Mouse (Mus musculus) MEL (cell line): ENCODE data around the gene Kcnmb4. TPM values are rescaled to one million over a fixed set of nuclear protein-coding genes. Genes with fewer than 3 reads are reported as not detected.
A peak's percentile ranks its signal among the peaks of the same experiment; 100 is the strongest.

Experiments used
- DNase-seq: peaks from one replicate; pipeline ENCODE4 v3.0.0; 2011; ENCODE audit warnings: low read depth, low spot score
- H3K27ac ChIP-seq: 2 replicates; pipeline ENCODE4 v1.5.1; 2012; ENCODE audit warnings: low read depth, mild to moderate bottlenecking, control low read depth, low read length, moderate library complexity; ENCODE audit not compliant: control insufficient read depth
- H3K27me3 ChIP-seq, 2 experiments: fragments of 150-350 bp in 1 of 2; sonication (generic) in 1 of 2; 2 replicates each; pipeline ENCODE4 v1.6.1; 2012; ENCODE audit warnings: low read length in 2 of 2, mild to moderate bottlenecking in 2 of 2, improper control_type of control experiment in 1 of 2, moderate library complexity in 1 of 2; ENCODE audit not compliant: insufficient read depth in 2 of 2, control insufficient read depth in 1 of 2
- H3K36me3 ChIP-seq, 2 experiments: 2 replicates each; pipeline ENCODE4 v1.6.1; 2012 to 2014; ENCODE audit warnings: low read length in 2 of 2, improper control_type of control experiment in 1 of 2, inconsistent platforms in 1 of 2, mild to moderate bottlenecking in 1 of 2; ENCODE audit not compliant: insufficient read depth in 2 of 2, control insufficient read depth in 1 of 2
- H3K4me1 ChIP-seq, 2 experiments: fragments of 150-350 bp in 1 of 2; sonication (generic) in 1 of 2; 2 replicates each; pipeline ENCODE4 v1.6.1; 2012; ENCODE audit warnings: low read length in 2 of 2, improper control_type of control experiment in 1 of 2, mild to moderate bottlenecking in 1 of 2; ENCODE audit not compliant: insufficient read depth in 2 of 2, control insufficient read depth in 1 of 2
- H3K4me3 ChIP-seq, 2 experiments: fragments of 150-350 bp in 1 of 2; sonication (generic) in 1 of 2; 2 replicates each; pipeline ENCODE4 v1.5.1; 2012; ENCODE audit warnings: low read depth in 2 of 2, low read length in 2 of 2, mild to moderate bottlenecking in 2 of 2, moderate library complexity in 2 of 2, control low read depth in 1 of 2, improper control_type of control experiment in 1 of 2; ENCODE audit not compliant: control insufficient read depth in 1 of 2, insufficient read depth in 1 of 2
- H3K79me2 ChIP-seq: 2 replicates; pipeline ENCODE4 v1.6.1; 2012; ENCODE audit warnings: mild to moderate bottlenecking, low read length, moderate library complexity; ENCODE audit not compliant: control insufficient read depth, poor library complexity, insufficient read depth
- H3K9ac ChIP-seq: 2 replicates; pipeline ENCODE4 v1.6.1; 2012; ENCODE audit warnings: low read depth, mild to moderate bottlenecking, control low read depth, low read length, moderate library complexity; ENCODE audit not compliant: control insufficient read depth, poor library complexity, severe bottlenecking
- H3K9me3 ChIP-seq: fragments of 150-350 bp; sonication (generic); replicated peaks from 2 replicates; pipeline ENCODE4 v1.6.1; 2012; ENCODE audit warnings: mild to moderate bottlenecking, low read length, improper control_type of control experiment, moderate library complexity; ENCODE audit not compliant: insufficient read depth
- BHLHE40 ChIP-seq: IDR thresholded peaks from 2 replicates; pipeline ENCODE4 v1.6.1; 2012; ENCODE audit warnings: low read depth, mild to moderate bottlenecking, inconsistent platforms, low read length, improper control_type of control experiment, borderline replicate concordance
- CHD2 ChIP-seq: IDR thresholded peaks from 2 replicates; pipeline ENCODE4 v1.6.1; 2011; ENCODE audit warnings: low read length, improper control_type of control experiment
- CTCF ChIP-seq, 3 experiments: IDR thresholded peaks in 2 of 3; conservative IDR thresholded peaks in 1 of 3; 2 replicates each; pipeline ENCODE4 v1.5.1; 2011 to 2012; ENCODE audit warnings: low read length in 3 of 3, low read depth in 2 of 3, mild to moderate bottlenecking in 2 of 3, improper control_type of control experiment in 1 of 3, inconsistent platforms in 1 of 3, mixed read lengths in 1 of 3, moderate library complexity in 1 of 3; ENCODE audit not compliant: control insufficient read depth in 1 of 3, insufficient read depth in 1 of 3, poor library complexity in 1 of 3, severe bottlenecking in 1 of 3
- ELF1 ChIP-seq: IDR thresholded peaks from 2 replicates; pipeline ENCODE4 v1.6.1; 2014; ENCODE audit warnings: low read depth, mild to moderate bottlenecking, inconsistent platforms, low read length, improper control_type of control experiment, moderate library complexity
- ETS1 ChIP-seq: IDR thresholded peaks from 2 replicates; pipeline ENCODE4 v1.6.1; 2012; ENCODE audit warnings: low read depth, mild to moderate bottlenecking, inconsistent platforms, low read length, improper control_type of control experiment, moderate library complexity
- GATA1 ChIP-seq: IDR thresholded peaks from 2 replicates; pipeline ENCODE4 v1.6.1; 2011; ENCODE audit warnings: low read depth, low read length, improper control_type of control experiment
- HCFC1 ChIP-seq: IDR thresholded peaks from 2 replicates; pipeline ENCODE4 v1.6.1; 2012; ENCODE audit warnings: low read depth, mild to moderate bottlenecking, inconsistent platforms, low read length, improper control_type of control experiment, moderate library complexity
- MAFK ChIP-seq: IDR thresholded peaks from 2 replicates; pipeline ENCODE4 v1.6.1; 2011; ENCODE audit warnings: low read depth, mild to moderate bottlenecking, low read length, improper control_type of control experiment, borderline replicate concordance
- MAX ChIP-seq: IDR thresholded peaks from 2 replicates; pipeline ENCODE4 v1.6.1; 2011; ENCODE audit warnings: low read length, improper control_type of control experiment
- MEF2A ChIP-seq: IDR thresholded peaks from 2 replicates; pipeline ENCODE4 v1.6.1; 2014; ENCODE audit warnings: low read depth, mild to moderate bottlenecking, inconsistent platforms, low read length, improper control_type of control experiment; ENCODE audit not compliant: poor library complexity, insufficient replicate concordance, severe bottlenecking; ENCODE audit errors: extremely low read depth
- POLR2AphosphoS5 ChIP-seq: IDR thresholded peaks from 2 replicates; pipeline ENCODE4 v1.6.1; 2012; ENCODE audit warnings: low read depth, borderline replicate concordance, mild to moderate bottlenecking, inconsistent platforms, low read length, moderate library complexity, mixed read lengths
- SIN3A ChIP-seq: IDR thresholded peaks from 2 replicates; pipeline ENCODE4 v1.6.1; 2012; ENCODE audit warnings: low read length, improper control_type of control experiment, inconsistent platforms
- TBP ChIP-seq: IDR thresholded peaks from 2 replicates; pipeline ENCODE4 v1.8.0; 2011; ENCODE audit warnings: low read depth, low read length, improper control_type of control experiment
- USF1 ChIP-seq: IDR thresholded peaks from 2 replicates; pipeline ENCODE4 v1.6.1; 2014; ENCODE audit warnings: low read depth, mild to moderate bottlenecking, inconsistent platforms, low read length, improper control_type of control experiment, moderate library complexity
- ZC3H11A ChIP-seq: IDR thresholded peaks from 2 replicates; pipeline ENCODE4 v1.6.1; 2012; ENCODE audit warnings: low read depth, mild to moderate bottlenecking, inconsistent platforms, low read length, improper control_type of control experiment
- ZNF384 ChIP-seq: IDR thresholded peaks from 2 replicates; pipeline ENCODE4 v1.6.1; 2012; ENCODE audit warnings: low read depth, mild to moderate bottlenecking, inconsistent platforms, low read length, improper control_type of control experiment
- polyA plus RNA-seq, 2 experiments: library from polyadenylated mRNA; stranded (reverse) in 1 of 2; unstranded in 1 of 2; fragments of >175 nt in 1 of 2; fragments of >200 nt in 1 of 2; gene quantifications; 2 replicates each; pipeline versions ENCODE4 v1.2.1 to v1.2.4; 2012; ENCODE audit warnings: low replicate concordance in 2 of 2, low read depth in 1 of 2; ENCODE audit not compliant: insufficient read length in 2 of 2, insufficient read depth in 1 of 2, missing spikeins in 1 of 2
- total RNA-seq: library from RNA; depleted of rRNA; stranded (reverse); fragments of 300-350 nt; gene quantifications from 2 replicates; pipeline ENCODE4 v1.2.3, GENCODE M21; 2012

The Kcnmb4 gene
- total and polyA plus RNA-seq, 3 experiments: not detected

DNA sequence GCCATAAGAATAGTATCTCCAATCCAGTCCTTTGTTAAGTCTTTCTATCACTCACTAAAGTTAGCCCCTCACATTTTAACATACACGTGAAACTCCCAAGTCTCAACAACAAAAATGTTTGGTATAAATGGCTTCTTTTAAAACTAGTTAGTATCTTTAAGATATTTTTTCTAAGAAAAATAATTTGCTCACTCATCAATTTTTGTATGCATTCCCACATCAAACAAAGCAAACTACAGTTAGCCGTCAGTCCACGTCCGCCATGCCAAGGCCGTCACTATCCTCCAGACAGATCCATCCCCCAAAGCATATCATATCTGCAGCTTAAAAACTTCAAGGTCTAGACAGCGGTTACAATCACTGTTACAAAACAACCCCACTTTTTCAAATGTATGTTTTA lies 41.9 kb upstream of the Kcnmb4 start:
- Histone ChIP-seq H3K9me3 (no peaks in the 10 kb centered on the region), H3K27ac (no peak overlapping the region), H3K27me3 (no peaks in the 10 kb centered on the region), H3K36me3 (peaks cover 2 to 42% of the 10 kb centered on the region in 2 experiments), H3K4me3 (no peak overlapping the region), H3K4me1 (peaks cover 14 to 29% of the 10 kb centered on the region in 2 experiments), H3K79me2 (peaks cover 11% of the 10 kb centered on the region), H3K9ac (no peak overlapping the region)
- TF ChIP-seq ZC3H11A (no peak), TBP (no peak), MEF2A (no peak), CHD2 (no peak), CTCF (IDR thresholded peaks at IDR 0.05 in 2 of 3, conservative IDR thresholded peaks at IDR 0.05 in 1 of 3; ENCODE audit: control insufficient read depth in 1 of 3, insufficient read depth in 1 of 3, low read depth in 2 of 3, low read length in 3 of 3, poor library complexity in 1 of 3, severe bottlenecking in 1 of 3) (no peak), BHLHE40 (no peak), MAX (no peak), MAFK (no peak), GATA1 (no peak), USF1 (no peak), HCFC1 (no peak), ELF1 (no peak), POLR2AphosphoS5 (no peak)
- no peak for DNase-seq

DNA sequence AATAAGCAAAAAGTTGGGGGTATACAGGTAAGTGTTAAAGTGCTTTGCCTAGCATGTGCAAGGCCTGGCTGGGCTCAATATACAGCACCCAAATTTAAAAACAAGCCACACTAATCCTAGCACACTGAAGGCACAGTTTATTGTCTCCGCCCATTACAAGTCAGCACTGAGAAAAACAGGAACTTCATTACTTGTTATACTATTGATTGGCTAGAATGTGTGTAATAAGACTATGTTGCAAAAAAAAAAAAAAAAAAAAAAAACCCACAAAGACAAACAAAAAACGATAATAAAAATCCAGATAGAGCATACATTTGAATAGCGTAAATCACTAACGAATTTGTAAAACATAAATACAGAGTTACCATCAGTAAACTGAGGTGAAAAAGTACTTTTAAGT lies 41.5 kb upstream of the Kcnmb4 start:
- peaks cover 2 to 40% of the 10 kb centered on the region in 2 experiments for H3K36me3 ChIP-seq
- H3K27me3 ChIP-seq: no peaks in the 10 kb centered on the region
- peaks cover 11% of the 10 kb centered on the region for H3K79me2 ChIP-seq
- TF ChIP-seq SIN3A (0 out of 2 replicates have a peak, but pooled peaks have one; percentile 41), ZNF384 (peak; percentile 94), POLR2AphosphoS5 (no peak), ETS1 (0 out of 2 replicates have a peak, but pooled peaks have one; percentile 19)
- TF ChIP-seq, all 39 proteins: peak for 3
- no peak overlapping the region for H3K4me3 ChIP-seq
- H3K27ac ChIP-seq: no peak overlapping the region
- no peaks in the 10 kb centered on the region for H3K9me3 ChIP-seq
- DNase-seq: peak; percentile 58
- no peak overlapping the region for H3K9ac ChIP-seq
- peaks cover 14 to 25% of the 10 kb centered on the region in 2 experiments for H3K4me1 ChIP-seq
